Mouse (Mus musculus) left cerebral cortex, postnatal 14 days (tissue): ENCODE data around the gene Med13l. TPM values are rescaled to one million over a fixed set of nuclear protein-coding genes. Genes with fewer than 3 reads are reported as not detected.

Experiments
- DNase-seq, 2 experiments: peaks; one replicate each; pipeline ENCODE4 v3.0.0; 2021 to 2022; ENCODE audit warnings: low spot score in 2 of 2, mixed read lengths in 1 of 2
- intact Hi-C: fragments of 180-260 bp; cut with DNase I; formaldehyde crosslinking; loops from one replicate; pipeline ENCODE4 v1.15.1; 2025
- total RNA-seq, 2 experiments: library from RNA; stranded (reverse); gene quantifications; 2 replicates each; pipeline ENCODE4 v1.2.3; 2021

Med13l gene
- total RNA-seq, 2 experiments from 2014 or later, result 78.0 to 88.1 TPM

DNA sequence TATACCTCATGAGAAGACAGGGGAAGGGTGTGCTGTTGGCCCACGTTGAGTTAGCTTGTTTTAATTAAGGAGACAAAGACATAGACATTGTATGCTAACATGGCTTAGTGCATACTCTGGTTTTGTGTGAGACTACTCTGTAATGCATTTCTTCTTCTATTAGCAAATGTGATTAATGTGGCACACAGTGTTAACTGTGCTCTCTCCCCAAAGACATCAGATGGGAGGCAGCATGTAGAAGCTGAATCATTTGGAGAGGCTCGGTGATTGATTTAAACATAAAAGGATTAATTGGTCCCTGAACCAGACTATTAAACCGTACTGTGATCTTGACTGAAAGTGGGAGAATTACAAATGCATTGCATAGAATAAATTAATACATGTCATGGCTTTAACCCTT, 145.9 kb downstream of the Med13l start:
- DNase-seq, result no peak
- intact Hi-C loops, result no loop called here

DNA sequence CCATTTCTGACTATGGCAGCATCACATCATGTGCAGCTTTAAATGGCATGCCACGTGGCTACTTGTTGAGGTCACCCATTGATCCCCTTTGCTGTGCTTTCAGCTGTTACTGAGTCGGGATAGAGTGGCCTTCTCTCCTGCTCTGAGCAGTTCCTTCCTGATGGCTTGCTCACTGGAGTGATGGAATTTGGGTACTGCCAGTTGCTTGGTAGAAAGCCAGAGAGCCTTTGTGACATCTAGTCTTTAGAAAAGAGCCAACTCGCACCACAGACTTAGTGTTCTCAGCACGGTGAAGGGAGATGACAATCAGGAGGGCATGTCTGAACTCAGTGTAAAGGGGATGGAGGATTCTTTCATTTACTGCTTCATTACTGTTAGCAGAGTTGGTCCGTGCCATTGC, 147.0 kb downstream of the Med13l start:
- intact Hi-C loops, result no loop called here
- DNase-seq, result no peak

DNA sequence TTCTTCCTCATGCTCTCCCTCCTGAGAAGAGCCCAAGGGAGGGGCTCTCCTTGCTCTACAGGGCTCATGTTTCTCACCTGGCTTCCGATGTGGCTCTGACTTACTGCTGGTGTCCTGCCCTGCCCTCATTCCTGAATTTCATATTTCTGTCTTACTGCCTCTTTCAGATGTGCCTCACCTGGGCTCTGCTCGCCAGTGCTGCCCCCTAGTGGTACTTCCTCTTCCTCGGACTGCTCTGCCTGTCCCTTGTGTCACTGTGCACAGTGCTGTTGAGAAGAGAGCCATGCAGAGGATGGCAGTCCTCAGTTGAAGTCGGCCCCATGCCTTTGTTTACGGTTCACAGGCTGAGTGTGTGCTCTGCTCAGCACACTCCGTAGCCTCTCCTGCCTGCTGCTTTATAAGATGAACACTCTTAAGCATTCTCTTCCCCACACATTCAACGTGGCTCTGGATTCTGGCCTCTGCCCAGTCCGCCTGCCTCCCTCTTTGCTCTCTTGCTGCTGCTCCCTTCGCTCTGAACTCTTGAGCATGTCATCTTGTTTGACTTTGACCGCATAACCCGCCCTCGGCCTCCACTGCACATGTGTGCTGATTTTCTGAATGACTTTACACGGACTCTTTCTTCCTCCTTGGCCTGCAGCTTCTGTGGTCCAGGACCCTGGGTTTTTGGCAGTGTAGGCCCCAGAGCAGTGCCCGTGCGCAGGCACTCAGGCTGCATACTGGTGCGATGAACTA, 147.9 kb downstream of the Med13l start:
- peak; percentile 54 to 68 for DNase-seq
- intact Hi-C loops, result no loop called here

DNA sequence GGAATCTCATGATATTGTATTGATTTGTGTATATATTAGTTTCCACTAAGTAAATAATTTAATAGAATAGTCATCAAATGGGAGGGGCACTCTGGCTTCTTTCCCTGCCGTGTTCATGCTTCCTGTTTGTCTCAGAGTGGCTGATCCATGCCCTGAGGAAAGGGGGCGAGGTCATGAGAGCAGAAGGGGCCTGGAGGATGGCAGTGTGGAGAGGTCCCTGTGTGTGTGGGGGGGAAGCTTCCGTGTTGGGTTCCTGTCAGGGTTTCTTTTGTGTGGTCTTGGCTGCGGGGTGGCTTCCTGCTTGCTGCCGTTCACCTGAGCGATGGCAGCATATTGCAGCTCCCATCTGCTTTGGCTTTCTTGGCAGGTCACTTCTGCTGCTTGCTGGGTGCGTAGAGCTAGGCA, 149.4 kb downstream of the Med13l start:
- intact Hi-C loops, result no loop called here
- DNase-seq, result no peak

DNA sequence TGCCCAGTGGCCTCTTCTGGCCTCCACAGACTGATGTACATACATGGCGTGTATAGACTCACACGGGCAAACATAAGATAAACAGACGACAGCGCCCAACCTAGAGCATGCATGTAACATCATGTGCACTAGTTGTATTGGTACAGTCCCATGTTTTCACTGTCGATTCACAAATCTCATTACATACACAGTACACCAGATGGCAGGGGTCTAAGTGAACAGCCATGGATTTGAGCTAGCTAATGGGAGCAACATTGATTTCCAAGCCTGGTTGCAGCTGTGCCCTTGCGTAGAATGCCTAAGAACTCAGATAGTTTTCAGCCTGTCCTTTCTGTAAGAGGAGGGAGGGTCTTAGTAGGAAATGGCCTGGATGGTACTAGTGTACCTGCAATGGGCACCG, 155.0 kb downstream of the Med13l start:
- DNase-seq, result no peak
- intact Hi-C loops, result no loop called here

DNA sequence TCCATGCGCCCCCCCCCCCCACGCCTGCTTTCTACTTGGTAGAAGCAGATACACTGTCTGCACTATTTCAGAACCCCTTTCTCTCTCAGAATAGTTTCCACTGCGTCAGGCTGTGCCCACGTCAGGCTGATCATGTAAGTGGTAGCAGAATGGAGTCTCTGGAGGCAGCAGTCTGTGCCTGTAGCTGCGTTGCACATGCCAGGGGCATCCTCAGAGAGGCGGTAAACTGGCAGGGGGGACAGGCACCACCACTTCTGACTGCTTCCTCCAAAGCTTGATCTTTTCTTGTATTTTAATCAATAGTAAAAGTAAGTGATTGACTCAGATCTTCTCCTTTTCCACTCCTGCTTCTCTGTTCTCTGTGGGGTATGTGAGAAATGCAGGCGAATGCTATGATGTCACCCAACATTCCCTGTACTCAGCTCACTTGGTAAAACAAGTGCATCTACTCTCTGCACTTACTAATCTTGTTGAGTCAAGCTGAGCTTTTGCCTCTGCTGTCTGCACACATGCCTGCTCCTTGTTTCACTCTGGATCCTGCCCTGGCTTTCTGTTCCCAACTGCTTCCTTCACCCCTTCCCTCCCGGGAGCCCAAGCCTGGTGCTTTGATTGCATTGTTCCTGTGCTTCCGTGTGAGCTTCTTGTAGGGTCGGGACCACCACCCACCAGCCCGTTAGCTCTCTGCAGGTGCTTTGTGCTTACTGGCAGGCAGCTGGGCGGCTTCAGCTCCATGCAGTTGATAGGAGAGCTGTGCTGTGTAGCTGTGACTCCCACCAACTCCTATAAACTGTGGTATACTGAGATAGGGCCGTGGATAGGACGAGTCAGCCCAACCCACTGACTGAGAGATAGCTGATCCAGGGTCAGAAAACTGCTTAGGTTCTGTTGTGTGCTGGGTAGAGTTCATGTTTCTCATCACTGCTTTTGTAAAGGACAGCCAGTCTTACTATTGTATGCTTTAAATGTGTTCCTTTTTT, 156.1 kb downstream of the Med13l start:
- intact Hi-C loops, result no loop called here
- DNase-seq, result peak; percentile 53 to 62

DNA sequence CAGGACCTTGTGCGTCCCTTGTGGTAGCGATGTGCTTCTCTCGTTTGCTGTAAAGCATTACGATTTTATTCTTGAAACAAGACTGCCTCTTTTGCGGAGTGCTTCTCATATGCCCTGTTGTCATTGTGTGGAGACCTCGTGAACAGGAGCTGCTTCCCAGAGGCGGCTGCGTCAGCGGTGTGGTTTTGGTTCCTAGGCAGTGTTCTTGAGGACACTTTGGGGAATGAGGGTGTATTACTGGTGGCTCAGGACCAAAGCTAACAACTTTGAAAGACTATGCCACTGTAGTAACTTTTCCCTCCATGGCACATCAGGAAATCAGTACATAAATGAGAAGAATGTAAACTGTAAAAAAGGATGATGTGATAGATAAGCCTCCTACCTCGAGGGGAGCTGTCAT, 157.0 kb downstream of the Med13l start:
- intact Hi-C loops, result no loop called here
- no peak for DNase-seq

DNA sequence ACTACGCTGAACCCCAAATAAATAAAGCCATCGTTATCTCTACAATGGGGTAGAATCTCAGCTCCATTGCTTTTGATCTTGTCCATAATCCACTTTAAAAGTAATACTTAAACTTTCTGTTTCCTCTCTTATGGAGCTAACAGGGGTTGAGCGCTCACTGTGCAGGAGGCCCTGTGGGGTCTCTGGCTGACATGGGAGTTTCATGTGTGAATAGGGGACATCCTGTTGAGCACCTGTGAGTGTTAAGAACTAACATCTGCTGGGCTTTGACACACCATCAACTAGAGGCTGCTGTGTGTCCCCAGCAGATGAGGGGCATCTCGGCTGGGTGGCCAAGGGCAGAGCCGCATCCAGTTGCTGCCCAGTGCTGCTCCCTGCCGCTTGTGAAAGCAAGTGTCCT, 157.6 kb downstream of the Med13l start:
- intact Hi-C loops, result no loop called here
- DNase-seq, result no peak

DNA sequence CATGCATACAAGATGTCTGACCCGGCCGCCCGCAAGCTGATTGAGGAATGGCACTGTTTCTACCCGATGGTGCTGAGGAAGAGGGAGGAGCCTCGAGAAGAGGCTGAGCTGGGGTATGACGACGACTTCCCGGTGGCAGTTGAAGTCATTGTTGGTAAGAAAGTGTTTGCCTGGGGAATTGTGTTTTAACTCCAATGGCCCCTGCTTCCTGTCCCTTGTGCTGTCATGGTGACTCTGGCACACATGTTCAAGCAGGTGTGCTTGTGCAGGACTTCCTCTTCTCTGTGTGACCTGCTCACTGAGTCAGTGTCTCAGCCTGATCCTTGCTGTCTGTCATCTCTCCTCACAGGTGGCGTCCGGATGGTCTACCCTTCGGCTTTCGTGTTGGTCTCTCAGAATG, 160.9 kb downstream of the Med13l start:
- DNase-seq, result no peak
- intact Hi-C loops, result no loop called here

DNA sequence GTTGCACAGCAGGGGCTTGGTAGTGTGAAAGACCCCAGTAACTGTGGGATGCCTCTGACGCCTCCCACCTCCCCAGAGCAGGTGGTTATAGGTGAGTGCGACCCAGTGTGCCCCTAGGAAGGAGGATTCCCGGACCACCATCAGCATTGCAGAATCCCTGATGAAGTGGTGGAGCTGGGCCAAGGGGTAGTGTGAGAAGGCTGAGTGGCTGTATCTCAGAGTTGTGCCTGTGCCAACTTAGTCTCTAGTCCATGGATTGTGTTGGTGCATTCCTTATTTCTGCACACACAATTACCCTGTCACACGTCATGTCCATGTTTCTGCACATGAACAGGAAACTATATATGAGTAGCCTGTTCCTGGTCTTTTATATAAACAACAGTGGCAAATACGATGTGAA, 161.4 kb downstream of the Med13l start:
- intact Hi-C loops, result no loop called here
- no peak for DNase-seq

DNA sequence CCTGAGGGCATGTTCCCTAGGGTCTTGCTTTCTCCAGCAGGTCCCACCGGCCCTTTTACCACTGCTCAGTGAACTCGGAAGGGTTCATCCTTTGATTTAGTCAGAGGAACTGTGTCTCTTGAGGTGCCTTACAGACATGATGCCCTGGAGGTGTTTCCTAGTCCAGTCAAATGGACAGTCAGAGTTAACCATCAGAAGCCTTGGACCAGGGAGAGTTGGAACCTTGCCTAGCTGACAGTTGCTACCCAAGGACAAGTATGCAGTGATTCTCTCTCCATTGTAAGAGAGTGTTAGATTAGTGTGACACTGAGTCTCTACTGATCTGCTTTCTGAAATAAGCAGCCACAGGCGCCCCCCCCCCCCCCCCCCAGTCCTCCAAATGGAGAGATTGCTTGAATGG, 162.0 kb downstream of the Med13l start:
- DNase-seq, result no peak
- intact Hi-C loops, result no loop called here

DNA sequence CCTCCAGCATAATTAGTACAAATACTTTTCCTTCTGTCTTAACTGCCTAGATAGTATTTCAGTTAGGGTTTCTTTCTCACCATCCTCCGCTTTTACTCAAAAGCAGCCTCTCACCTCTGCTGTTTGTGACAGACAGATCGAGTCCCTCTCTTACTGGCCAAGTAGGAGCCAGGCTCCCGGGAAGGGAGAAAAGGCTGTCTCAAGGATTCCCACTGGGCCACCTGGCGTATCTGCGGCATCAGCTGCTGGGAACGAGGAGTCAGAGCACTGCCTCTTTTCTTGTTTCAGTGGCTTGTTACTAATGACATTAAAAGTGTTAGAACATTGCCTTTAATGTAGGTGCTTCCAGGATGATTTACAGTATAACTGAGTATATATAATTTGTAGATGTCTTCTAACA, 164.9 kb downstream of the Med13l start:
- no peak for DNase-seq
- intact Hi-C loops, result no loop called here

DNA sequence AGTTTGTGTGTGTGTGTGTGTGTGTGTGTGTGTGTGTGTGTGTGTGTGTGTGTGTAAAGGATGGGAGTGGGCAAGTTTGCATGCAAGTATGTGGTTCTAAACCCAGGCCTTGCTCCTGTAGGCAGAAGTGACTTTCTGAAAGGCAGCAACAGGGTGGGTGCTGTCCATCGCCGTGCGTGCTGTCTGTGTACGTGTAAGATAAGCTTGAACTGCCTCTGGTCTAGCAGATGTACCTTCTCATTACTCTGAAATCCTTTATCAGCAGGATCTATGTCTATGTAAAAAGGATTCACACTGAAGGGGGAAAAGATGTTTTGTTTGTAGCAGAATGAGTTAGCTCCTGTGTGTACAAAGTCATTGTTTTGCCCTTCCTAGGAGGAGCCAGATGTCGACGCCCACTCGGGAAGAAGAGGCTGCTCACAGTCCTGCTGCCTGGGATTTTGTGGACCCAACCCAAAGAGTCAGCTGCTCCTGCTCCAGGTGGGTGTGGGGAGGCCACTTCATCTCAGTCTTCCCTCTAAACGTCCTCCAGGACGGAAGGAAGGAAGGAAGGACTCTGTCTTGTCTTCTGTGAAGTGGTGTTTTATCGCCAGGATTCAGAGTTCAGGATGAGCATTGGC, 165.5 kb downstream of the Med13l start:
- intact Hi-C loops, result no loop called here
- no peak for DNase-seq

DNA sequence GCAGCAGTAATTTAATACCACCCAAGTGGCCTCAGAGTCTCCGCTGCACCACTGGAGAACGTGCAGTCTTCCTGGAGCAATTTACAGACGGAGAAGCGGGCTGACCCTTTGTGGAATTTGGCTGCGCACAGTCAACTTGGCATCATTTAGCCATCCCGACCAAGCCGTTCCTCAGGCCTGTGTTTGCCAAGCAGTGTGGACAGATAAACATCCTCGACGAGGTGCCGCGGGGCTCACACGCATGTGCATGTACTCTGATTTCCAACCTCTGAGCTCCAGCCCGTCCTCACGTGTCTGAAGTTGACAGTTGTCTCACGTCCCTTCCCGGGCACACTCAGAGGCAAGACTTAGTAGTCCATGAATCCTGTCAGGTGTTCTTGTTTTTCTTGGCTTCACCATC, 166.9 kb downstream of the Med13l start:
- intact Hi-C loops, result no loop called here
- DNase-seq, result no peak

DNA sequence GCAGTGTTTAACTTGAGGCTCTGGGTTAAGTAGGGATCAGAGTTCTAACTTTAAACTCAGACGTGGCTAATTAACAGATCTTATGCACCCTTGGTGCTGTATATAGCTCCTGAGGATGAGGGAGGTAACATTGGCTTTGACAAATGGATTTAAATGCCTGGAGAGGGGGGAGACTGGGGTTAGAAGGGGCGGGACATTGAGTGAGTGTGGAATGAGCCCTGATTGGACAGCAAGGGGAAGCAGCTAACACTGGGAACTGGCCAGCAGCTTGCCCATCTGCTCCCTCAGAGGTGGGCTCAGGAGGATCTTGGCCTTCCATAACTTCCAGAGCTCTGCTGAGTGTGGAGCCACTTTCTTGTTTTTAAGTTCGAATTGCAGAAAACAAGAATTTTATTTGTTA, 171.7 kb downstream of the Med13l start:
- intact Hi-C loops, result no loop called here
- no peak for DNase-seq

DNA sequence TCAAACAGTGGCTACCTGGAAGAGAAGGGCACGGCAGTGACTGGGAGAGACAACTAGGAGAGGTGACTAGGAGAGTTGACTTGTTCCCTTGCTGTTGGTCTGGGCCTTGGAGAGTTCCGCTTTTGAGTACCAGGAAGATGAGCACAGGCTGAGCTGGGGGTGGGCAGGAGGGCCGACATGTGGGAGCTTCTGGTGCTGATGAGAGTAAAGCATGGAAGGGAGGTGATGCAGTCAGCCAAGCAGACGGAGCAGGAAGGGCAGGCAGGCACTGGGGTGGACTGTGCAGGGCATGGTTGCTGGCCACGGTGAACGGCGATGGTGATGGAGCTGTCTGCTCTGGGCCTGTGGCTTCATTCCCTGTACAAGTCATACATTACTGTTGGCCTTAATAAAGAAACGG, 172.2 kb downstream of the Med13l start:
- DNase-seq, result no peak

DNA sequence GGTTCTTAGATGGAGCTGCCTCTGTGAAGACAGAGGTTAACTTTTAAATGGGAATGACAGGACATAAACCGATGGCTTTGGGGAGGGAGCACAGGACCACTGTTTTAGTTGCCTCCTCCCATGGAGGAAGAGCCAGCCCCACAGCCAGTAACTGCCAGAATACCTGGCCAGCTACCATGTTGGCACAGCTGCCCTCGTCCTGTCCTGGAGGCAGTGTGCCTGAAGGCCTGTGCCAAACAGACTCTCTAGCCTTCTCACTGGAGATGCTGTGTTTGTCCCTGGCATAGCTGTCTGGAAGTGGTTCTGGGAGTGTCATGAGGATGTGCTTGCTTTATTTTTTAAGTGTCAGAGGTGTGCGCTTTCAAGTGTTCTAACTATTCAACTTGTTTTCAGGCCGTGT, 173.1 kb downstream of the Med13l start:
- intact Hi-C loops, result no loop called here

More for the DNA sequence above, 172.2 kb downstream of the Med13l start:
- intact Hi-C loops, result no loop called here

DNA sequence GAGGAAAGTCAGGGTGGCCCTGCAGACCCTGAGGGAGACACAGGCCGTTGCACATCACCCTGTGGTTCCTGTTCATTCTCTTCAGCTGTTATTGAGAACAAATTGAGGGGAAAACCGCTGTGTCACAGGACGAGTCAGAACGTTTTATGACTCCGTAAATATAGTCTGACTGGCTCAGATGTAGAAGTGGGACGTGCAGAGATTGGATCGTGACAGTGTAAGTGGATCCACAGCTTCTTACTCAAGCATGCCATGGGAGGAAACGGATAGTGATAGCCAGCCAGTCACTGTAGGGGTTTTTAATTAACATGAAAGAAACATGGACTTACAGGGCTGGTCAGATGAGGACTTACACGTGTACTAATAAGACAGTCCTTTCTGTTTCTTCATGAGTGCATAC, 174.0 kb downstream of the Med13l start:
- intact Hi-C loops, result no loop called here
- no peak for DNase-seq

More for the DNA sequence above, 173.1 kb downstream of the Med13l start:
- DNase-seq, result no peak

DNA sequence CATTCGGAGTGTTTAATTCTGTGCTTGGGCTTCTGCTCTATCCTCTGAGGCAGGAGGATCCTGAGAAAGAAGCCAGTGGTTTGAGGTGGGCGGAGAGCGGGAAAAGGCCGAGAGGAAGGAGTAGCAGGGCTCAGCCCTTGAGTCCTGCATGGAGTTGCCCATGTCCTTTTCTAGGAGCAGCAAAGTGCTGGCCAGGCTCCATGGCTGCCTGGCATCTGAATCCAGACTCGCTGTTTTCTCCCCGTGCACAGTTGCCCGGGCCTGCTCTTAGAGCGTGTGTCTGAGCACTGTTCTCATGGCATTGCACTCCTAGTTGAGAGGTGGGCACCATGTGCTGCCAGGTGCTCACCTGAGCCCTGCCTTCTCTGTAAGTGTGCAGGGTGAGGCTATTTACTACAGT, 175.3 kb downstream of the Med13l start:
- intact Hi-C loops, result loop anchor here (5.0 kb wide), 3 partner anchors 143 to 468 kb away; no protein-coding TSS in a partner anchor
- no peak for DNase-seq

DNA sequence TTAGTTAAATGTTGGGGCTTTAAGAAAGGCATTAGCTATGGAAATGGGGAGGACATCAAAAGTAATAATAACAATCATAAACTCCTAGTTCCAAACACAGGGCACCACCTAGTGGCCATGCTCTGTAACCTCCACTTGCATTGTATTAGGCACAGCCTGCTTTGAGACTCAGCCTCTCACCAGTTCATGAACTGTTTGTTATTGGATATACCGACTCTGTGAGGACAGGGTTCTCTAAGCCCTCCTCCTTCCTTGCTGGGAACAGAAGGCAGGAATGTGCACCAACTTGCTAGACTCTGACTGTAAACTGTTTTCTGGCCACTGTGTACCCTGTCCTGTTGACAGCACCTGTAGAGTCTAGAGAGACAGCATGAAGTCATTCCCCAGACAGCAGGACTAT, 177.1 kb downstream of the Med13l start:
- peak; percentile 62 to 64 for DNase-seq
- intact Hi-C loops, result loop anchor here (5.0 kb wide), 3 partner anchors 145 to 470 kb away; no protein-coding TSS in a partner anchor
